Mouse (Mus musculus) G1E (cell line): ENCODE measurements at regions not wholly inside any gene's neighbourhood (a gene's known extent, or its start where the extent isn't known, plus 50 kb on each side); places are given as distances from the start of the nearest gene placed in this dataset.

Experiments
- ATAC-seq: 2 replicates; pipeline ENCODE4 v1.8.0; 2016; ENCODE audit warnings: mild to moderate bottlenecking; ENCODE audit not compliant: insufficient number of reproducible peaks, poor library complexity, low FRiP score, severe bottlenecking; ENCODE audit errors: extremely low read depth
- DNase-seq: peaks from one replicate; pipeline ENCODE4 v3.0.0; 2012; ENCODE audit warnings: low spot score
- H3K27me3 ChIP-seq: 2 replicates; pipeline ENCODE4 v1.6.1; 2012; ENCODE audit warnings: mild to moderate bottlenecking, low read length, inconsistent platforms; ENCODE audit not compliant: insufficient read depth
- H3K36me3 ChIP-seq: replicated peaks from 2 replicates; pipeline ENCODE3; 2012; ENCODE audit warnings: mild to moderate bottlenecking, inconsistent platforms
- H3K4me1 ChIP-seq: 2 replicates; pipeline ENCODE4 v1.6.1; 2012; ENCODE audit warnings: low read depth, low read length, inconsistent platforms, mixed read lengths; ENCODE audit not compliant: insufficient read depth
- H3K4me3 ChIP-seq: 2 replicates; pipeline ENCODE4 v1.5.1; 2012; ENCODE audit warnings: low read depth, mild to moderate bottlenecking, inconsistent platforms, low read length, moderate library complexity, mixed read lengths
- H3K9me3 ChIP-seq: replicated peaks from 2 replicates; pipeline ENCODE4 v1.6.1; 2012; ENCODE audit warnings: inconsistent platforms
- CTCF ChIP-seq: IDR thresholded peaks from 2 replicates; pipeline ENCODE4 v1.5.1; 2012; ENCODE audit warnings: low read depth, low read length, inconsistent platforms, mixed read lengths
- GATA1 ChIP-seq: IDR thresholded peaks from 2 replicates; pipeline ENCODE4 v1.6.1; 2012; ENCODE audit warnings: borderline replicate concordance, low read length, inconsistent platforms, mixed read lengths
- GATA2 ChIP-seq: IDR thresholded peaks from 2 replicates; pipeline ENCODE4 v1.6.1; 2012; ENCODE audit warnings: low read depth, low read length, inconsistent platforms, borderline replicate concordance
- POLR2AphosphoS5 ChIP-seq: IDR thresholded peaks from 2 replicates; pipeline ENCODE4 v1.6.1; 2012; ENCODE audit warnings: low read depth, low read length, inconsistent platforms; ENCODE audit not compliant: insufficient replicate concordance
- TAL1 ChIP-seq: conservative IDR thresholded peaks from 2 replicates; pipeline ENCODE4 v1.6.1; 2012; ENCODE audit warnings: low read depth, low read length, inconsistent platforms, mixed read lengths

DNA sequence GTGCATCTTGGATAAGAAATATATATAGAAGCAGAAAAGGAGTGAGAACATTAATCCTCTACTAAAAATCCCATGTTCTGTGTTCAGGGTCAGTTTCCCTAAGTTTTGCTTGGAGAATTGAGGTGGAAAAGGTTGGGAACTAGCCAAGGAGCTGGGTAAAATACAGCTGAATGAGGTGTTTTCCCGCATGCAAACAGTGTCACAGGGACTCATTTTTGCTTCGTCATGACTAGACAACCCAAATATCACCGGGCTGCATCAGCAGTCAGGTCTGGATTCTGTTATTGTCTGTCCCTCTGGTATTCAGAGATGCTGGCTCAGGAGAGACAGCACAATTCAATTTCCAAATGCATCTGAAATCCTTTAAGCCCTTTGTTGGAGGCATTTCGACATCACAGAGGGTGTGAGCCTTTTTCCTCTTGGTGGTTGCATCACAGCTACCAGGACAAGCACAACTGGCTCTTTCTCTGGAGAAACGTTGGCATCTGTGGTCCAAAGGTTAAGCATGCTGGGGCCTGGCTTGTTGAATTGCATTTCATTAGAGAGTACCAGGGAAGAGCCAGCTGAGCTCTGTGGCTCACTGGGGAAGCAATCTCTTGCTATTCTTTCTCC is 59.6 kb upstream of the Sesn3 start:
- Histone ChIP-seq H3K4me1 (no peaks in the 10 kb centered on the region), H3K9me3 (no peaks in the 10 kb centered on the region), H3K4me3 (no peak overlapping the region), H3K27me3 (peaks cover 9% of the 10 kb centered on the region), H3K36me3 (no peaks in the 10 kb centered on the region)
- DNase-seq = no peak
- ATAC-seq = no peak
- TF ChIP-seq GATA2 (no peak), POLR2AphosphoS5 (no peak)

DNA sequence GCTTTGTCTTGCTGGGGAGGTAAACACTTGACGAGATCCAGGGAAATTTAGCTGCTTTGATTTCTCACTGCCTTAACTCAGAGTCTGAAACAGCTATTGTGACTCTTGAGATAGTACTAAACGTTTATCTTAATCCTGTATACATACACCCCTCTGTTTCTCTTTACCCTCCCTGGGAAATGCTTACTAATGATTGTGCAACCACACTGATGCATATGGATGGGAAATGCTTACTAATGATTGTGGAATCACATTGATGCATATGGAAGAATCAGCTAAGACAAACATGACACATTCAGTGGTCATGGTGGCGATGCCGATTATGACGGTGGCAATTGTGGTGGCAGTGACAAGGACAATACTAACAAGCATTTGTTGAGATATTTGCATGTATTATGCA is 58.9 kb upstream of the Sesn3 start:
- no peak for ATAC-seq
- Histone ChIP-seq H3K36me3 (no peaks in the 10 kb centered on the region), H3K4me1 (no peaks in the 10 kb centered on the region), H3K9me3 (no peaks in the 10 kb centered on the region), H3K27me3 (peaks cover 9% of the 10 kb centered on the region), H3K4me3 (no peak overlapping the region)
- DNase-seq = no peak
- TF ChIP-seq GATA1 = no peak
- no peak for TF ChIP-seq POLR2AphosphoS5
- no peak for TF ChIP-seq CTCF
- TF ChIP-seq TAL1 = no peak
- TF ChIP-seq GATA2 = no peak

DNA sequence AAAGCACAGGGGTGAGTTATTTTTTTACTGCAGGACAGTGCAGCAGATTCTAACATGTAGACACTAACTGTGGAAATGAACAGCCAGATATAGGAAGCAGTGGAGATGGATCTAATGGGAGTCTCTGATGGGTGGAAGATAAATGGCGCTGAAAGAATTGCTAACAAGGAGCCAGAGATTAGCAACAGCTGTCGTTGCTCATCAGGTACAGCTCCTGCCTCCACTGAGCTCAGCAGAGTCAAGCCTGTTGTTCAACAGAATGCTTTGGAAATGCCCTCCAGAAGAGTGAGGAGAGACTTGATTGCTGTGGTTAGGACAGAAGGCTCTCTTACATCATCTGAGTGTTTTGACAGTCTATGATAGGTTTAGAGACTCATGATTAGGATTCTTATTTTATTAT is 51.9 kb upstream of the Sesn3 start:
- no peaks in the 10 kb centered on the region for H3K36me3 ChIP-seq
- TF ChIP-seq GATA2 (no peak), GATA1 (no peak), CTCF (no peak), POLR2AphosphoS5 (no peak), TAL1 (no peak)
- no peaks in the 10 kb centered on the region for H3K9me3 ChIP-seq
- ATAC-seq = no peak
- H3K27me3 ChIP-seq = peaks cover 4% of the 10 kb centered on the region
- no peak overlapping the region for H3K4me3 ChIP-seq
- no peak for DNase-seq
- no peaks in the 10 kb centered on the region for H3K4me1 ChIP-seq
